Mouse (Mus musculus) cerebellum, adult 2 months (tissue): ENCODE measurements at regions not wholly inside any gene's neighbourhood (a gene's known extent, or its start where the extent isn't known, plus 50 kb on each side); places are given as distances from the start of the nearest gene placed in this dataset.

Experiments used
- DNase-seq, 2 experiments: peaks; one replicate each; pipeline ENCODE4 v3.0.0; 2021
- H3K27ac ChIP-seq: fragments of 200-500 bp; 2 replicates; pipeline ENCODE4 v1.5.1; 2012; ENCODE audit warnings: low read length, control low read depth, inconsistent platforms; ENCODE audit not compliant: insufficient read depth
- H3K27me3 ChIP-seq: fragments of 200-500 bp; 2 replicates; pipeline ENCODE4 v1.6.1; 2012; ENCODE audit warnings: inconsistent platforms, mild to moderate bottlenecking, low read length, moderate library complexity; ENCODE audit not compliant: control insufficient read depth, insufficient read depth
- H3K4me1 ChIP-seq: fragments of 200-500 bp; 2 replicates; pipeline ENCODE4 v1.6.1; 2011; ENCODE audit warnings: low read length; ENCODE audit not compliant: control insufficient read depth, insufficient read depth
- H3K4me3 ChIP-seq: fragments of 200-500 bp; replicated peaks from 2 replicates; pipeline ENCODE3; 2011; ENCODE audit warnings: mild to moderate bottlenecking, low read depth, low read length, control low read depth; ENCODE audit not compliant: insufficient read depth
- CTCF ChIP-seq: fragments of 200-500 bp; IDR thresholded peaks from 2 replicates; pipeline ENCODE4 v1.5.1; 2011; ENCODE audit warnings: low read depth, mild to moderate bottlenecking, control low read depth, low read length, moderate library complexity, borderline replicate concordance; ENCODE audit not compliant: insufficient read depth
- POLR2A ChIP-seq: fragments of 200-500 bp; IDR thresholded peaks from 2 replicates; pipeline ENCODE4 v1.6.1; 2011; ENCODE audit warnings: low read length, control low read depth, borderline replicate concordance; ENCODE audit not compliant: insufficient read depth
- WGBS: fragments of 180-500 bp; shearing (Covaris S2); methylation state at CpG from one replicate; pipeline ENCODE4 v1.1.7; 2018; 5-methylcytosine and 5-hydroxymethylcytosine counted together

GRCm38 (mm10) chr12:91971045-91971444, 122.1 kb upstream of the Sel1l start:
- TF ChIP-seq POLR2A, result no peak
- TF ChIP-seq CTCF, result no peak
- DNase-seq, result no peak
- H3K4me3 ChIP-seq, result no peak overlapping the region
- H3K27me3 ChIP-seq, result no peaks in the 10 kb centered on the region
- WGBS, result 55% methylated on average over 1 of the region's 1 CpGs
- no peaks in the 10 kb centered on the region for H3K4me1 ChIP-seq
- H3K27ac ChIP-seq, result no peak overlapping the region

DNA sequence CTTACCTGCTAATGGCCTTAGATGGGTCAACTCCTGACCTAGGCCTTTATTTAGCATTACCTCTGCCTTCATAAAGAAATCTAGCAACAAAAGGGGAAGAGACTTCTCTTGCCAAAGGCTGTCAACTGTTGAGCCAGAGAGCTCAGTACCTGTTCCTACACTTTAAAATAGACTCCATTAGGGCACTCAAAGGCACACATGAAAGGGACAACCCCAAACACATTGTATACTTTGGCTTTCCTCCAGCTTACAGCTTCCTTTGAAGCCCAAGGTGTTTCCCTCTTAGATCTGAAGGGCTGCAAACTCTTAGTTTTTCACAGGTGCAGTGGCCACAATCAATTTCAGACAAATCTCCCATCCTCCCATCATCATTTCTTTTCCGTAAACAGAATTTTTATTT, 117.0 kb upstream of the Sel1l start:
- no peak overlapping the region for H3K27ac ChIP-seq
- no peaks in the 10 kb centered on the region for H3K4me1 ChIP-seq
- TF ChIP-seq POLR2A (no peak), CTCF (no peak)
- H3K27me3 ChIP-seq, result no peaks in the 10 kb centered on the region
- 95% methylated on average over 1 of the region's 1 CpGs for WGBS
- no peak for DNase-seq
- H3K4me3 ChIP-seq, result no peak overlapping the region

GRCm38 (mm10) chr12:91963239-91963638, 114.3 kb upstream of the Sel1l start:
- no peaks in the 10 kb centered on the region for H3K4me1 ChIP-seq
- H3K4me3 ChIP-seq, result no peak overlapping the region
- H3K27ac ChIP-seq, result no peak overlapping the region
- no peaks in the 10 kb centered on the region for H3K27me3 ChIP-seq
- no peak for TF ChIP-seq POLR2A
- TF ChIP-seq CTCF, result no peak
- no peak for DNase-seq
- 87% methylated on average over 5 of the region's 5 CpGs for WGBS

DNA sequence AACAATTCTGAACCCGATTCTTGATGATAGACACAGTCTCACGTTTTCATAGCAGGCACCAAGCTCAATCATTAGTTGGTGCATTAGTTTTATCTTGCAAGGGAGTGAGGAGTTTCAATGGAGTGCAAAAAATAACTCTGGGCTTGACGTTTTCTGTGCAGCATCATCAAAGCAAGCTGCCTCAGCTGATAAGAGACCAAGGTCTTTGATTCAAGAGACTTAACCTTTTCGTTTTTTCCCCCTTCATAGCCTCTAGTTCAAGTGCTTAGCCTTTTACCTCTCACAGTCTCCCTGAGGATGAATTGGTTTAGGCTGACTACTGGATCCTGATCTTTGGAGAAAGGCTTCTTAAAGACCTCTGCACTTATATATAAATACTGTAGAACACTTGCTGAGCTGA, 109.1 kb upstream of the Sel1l start:
- Histone ChIP-seq H3K27me3 (no peaks in the 10 kb centered on the region), H3K4me1 (no peaks in the 10 kb centered on the region), H3K4me3 (no peak overlapping the region), H3K27ac (no peak overlapping the region)
- no peak for DNase-seq
- WGBS, result 71% methylated on average over 4 of the region's 4 CpGs
- TF ChIP-seq POLR2A (no peak), CTCF (no peak)

DNA sequence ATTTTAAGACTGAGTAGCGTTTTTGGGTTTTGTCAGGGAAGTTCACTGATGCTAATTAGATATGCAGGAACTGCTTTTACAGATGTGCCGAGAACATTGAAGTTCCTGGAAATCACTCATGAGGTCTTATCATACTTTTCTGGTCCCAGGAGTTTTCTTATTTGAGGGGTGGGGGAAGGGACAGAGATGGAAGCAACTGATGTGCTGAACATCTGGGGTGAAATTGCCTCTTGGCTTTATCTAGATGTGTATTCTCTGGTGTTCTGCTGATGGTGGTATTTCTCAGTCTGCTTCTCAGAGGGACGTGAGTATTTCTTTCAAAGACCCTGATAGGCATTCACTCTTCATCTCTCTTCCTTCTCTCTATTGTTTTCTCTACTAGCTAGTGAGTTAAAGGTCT, 107.5 kb upstream of the Sel1l start:
- H3K4me3 ChIP-seq, result no peak overlapping the region
- no peaks in the 10 kb centered on the region for H3K4me1 ChIP-seq
- H3K27me3 ChIP-seq, result no peaks in the 10 kb centered on the region
- TF ChIP-seq POLR2A (no peak), CTCF (no peak)
- 83% methylated on average over 3 of the region's 3 CpGs for WGBS
- no peak for DNase-seq
- H3K27ac ChIP-seq, result no peak overlapping the region

DNA sequence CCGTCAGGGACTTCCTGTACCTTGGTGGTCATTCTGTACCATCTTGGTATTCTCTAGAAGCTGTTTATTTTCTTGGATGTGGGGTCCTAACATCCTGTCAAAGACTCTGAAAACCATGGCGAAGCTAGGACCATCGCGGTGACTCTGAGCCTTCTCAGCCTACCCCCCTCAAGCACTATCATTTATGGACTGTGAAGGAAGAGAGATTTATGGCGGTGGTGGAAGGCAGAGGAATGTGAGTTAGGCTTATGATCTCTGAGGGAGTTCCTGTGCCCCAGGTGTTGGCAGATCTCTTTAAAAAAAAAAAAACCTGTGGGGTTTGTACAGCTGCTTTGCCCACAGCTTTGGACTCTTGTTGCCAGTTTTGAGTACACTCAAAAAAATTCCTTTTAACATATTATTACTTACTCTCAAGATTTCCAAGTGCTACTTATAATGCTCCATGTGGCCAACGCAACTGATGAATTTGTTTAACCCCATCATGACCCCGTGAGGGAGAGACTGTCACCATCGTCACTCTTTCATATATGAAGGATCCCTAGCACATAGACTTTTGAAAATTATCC, 99.7 kb upstream of the Sel1l start:
- H3K4me3 ChIP-seq, result no peak overlapping the region
- no peaks in the 10 kb centered on the region for H3K4me1 ChIP-seq
- H3K27me3 ChIP-seq, result no peaks in the 10 kb centered on the region
- H3K27ac ChIP-seq, result no peak overlapping the region
- 90% methylated on average over 8 of the region's 8 CpGs for WGBS
- DNase-seq, result no peak
- no peak for TF ChIP-seq CTCF
- TF ChIP-seq POLR2A, result no peak

DNA sequence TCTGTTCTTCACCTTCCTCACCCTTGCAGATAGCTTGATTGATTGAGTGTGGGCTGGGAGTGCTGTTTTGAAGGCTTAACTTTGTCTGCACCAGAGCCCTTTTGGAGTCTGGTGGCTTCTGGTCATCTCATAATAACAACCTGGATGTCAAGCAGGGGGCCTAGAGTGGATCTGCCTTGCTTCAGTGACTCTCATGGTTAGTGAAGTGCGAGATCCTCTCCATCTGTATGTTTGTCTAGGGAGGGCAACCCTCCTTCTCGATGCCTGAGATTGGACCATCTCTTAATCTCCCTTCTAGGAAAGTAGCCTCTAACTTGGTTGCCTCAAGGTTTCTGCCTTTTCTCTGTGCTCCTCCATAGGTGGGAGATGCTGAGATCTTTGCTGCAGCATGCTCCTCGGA, 99.0 kb upstream of the Sel1l start:
- 61% methylated on average over 3 of the region's 3 CpGs for WGBS
- Histone ChIP-seq H3K4me1 (no peaks in the 10 kb centered on the region), H3K27ac (no peak overlapping the region), H3K4me3 (no peak overlapping the region), H3K27me3 (no peaks in the 10 kb centered on the region)
- no peak for TF ChIP-seq POLR2A
- TF ChIP-seq CTCF, result no peak
- no peak for DNase-seq

DNA sequence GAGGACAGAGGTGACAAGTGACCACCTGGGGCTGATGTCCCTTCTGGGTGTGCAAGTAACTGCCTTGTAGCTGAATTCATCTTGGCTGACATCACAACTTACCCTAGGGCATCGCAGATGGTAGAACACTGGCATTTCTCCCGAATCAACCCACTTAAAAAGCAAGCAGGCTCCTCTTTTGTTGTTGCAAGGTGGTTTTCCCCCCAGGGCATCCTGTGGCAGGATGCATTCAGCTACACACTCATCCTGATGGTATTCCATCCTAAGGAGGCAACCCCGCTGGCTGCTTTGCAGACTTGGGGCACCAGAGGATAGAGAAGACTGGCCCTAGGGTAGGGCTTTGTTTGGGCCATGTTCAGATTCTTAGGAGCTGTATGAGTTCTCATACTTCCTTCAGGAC, 97.6 kb upstream of the Sel1l start:
- Histone ChIP-seq H3K4me3 (no peak overlapping the region), H3K4me1 (no peaks in the 10 kb centered on the region), H3K27me3 (no peaks in the 10 kb centered on the region), H3K27ac (no peak overlapping the region)
- no peak for DNase-seq
- TF ChIP-seq POLR2A (no peak), CTCF (no peak)
- WGBS, result 59% methylated on average over 3 of the region's 3 CpGs
